Comparison of ENCODE assay signal across 8 mouse cellular contexts in the genomic region with DNA sequence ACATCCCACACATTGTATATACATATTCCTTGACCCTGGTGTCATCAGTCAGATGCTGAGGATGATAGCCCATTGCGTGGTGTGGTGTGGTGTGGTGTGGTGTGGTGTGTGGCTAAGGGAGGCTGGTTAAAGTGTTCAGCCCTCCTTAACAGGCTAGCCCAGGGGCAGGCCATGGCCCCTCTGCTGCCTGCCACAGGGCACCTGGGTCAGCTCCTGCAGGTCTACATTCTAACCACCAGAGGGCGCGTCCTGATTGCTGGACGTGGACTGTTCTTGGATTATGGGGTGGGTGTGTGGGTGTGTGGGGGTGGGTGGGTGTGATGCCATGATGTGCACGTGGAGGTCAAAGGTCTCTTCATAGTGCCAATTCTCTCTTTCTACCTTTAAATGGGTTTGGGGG. TPM values are rescaled to one million over a fixed set of nuclear protein-coding genes. Genes with fewer than 3 reads are reported as not detected.
DNase-seq lines count a peak whose midpoint lies in the region; ATAC-seq lines count a peak whose summit lies in the region.
"Had no signal": no experiment of that assay in that cellular context is flagged by ENCODE, and none has a peak within 500 bp of the region (broad histone marks: within the 10 kb centered on the region; RNA-seq: fewer than 3 reads in every experiment).

No protein-coding gene starts in this region.

- H3K36me3 ChIP-seq in midbrain, embryonic 11.5 days (ENCODE audit: control insufficient read depth, insufficient read depth, low read length): no peaks in the 10 kb centered on the region
- no peaks in the 10 kb centered on the region; the same call in 1 of the 2 replicates for H3K36me3 ChIP-seq in midbrain, embryonic 16.5 days (ENCODE audit: control insufficient read depth, insufficient read depth, low read length)
- no peaks in the 10 kb centered on the region for H3K36me3 ChIP-seq in intestine, embryonic 16.5 days (ENCODE audit: control insufficient read depth, insufficient read depth, low read length)
- H3K36me3 ChIP-seq: hindbrain, embryonic 15.5 days had no signal

- 0 out of 2 replicates have a peak, but pooled peaks cover under 1% of the 10 kb centered on the region for H3K4me1 ChIP-seq in midbrain, embryonic 11.5 days (ENCODE audit: control insufficient read depth, insufficient read depth, low read length)
- no peaks in the 10 kb centered on the region for H3K4me1 ChIP-seq in midbrain, embryonic 16.5 days (ENCODE audit: control insufficient read depth, insufficient read depth, low read length)
- peaks cover 7% of the 10 kb centered on the region for H3K4me1 ChIP-seq in intestine, embryonic 16.5 days (ENCODE audit: control insufficient read depth, insufficient read depth, low read length)

- no peak overlapping the region for H3K4me3 ChIP-seq in midbrain, embryonic 11.5 days (ENCODE audit: low read depth, low read length)
- H3K4me3 ChIP-seq in midbrain, embryonic 16.5 days (ENCODE audit: low read depth, low read length): no peak overlapping the region
- no peak overlapping the region for H3K4me3 ChIP-seq in intestine, embryonic 16.5 days (ENCODE audit: low read length)
- H3K4me3 ChIP-seq: hindbrain, embryonic 15.5 days had no signal

- H3K4me2 ChIP-seq in midbrain, embryonic 11.5 days: no peak overlapping the region
- no peak overlapping the region for H3K4me2 ChIP-seq in midbrain, embryonic 16.5 days (ENCODE audit: low read length)
- no peak overlapping the region for H3K4me2 ChIP-seq in intestine, embryonic 16.5 days (ENCODE audit: low read depth, low read length)
- H3K4me2 ChIP-seq: hindbrain, embryonic 15.5 days had no signal

- H3K27me3 ChIP-seq in midbrain, embryonic 11.5 days (ENCODE audit: control insufficient read depth, insufficient read depth, low read length): no peaks in the 10 kb centered on the region
- no peaks in the 10 kb centered on the region for H3K27me3 ChIP-seq in midbrain, embryonic 16.5 days (ENCODE audit: control insufficient read depth, insufficient read depth, low read depth, low read length)
- no peaks in the 10 kb centered on the region for H3K27me3 ChIP-seq in intestine, embryonic 16.5 days (replicated peaks; ENCODE audit: control insufficient read depth, insufficient read depth, low read length)
- H3K27me3 ChIP-seq: hindbrain, embryonic 15.5 days had no signal

- H3K9me3 ChIP-seq in midbrain, embryonic 11.5 days (ENCODE audit: control insufficient read depth, low read length): no peaks in the 10 kb centered on the region
- H3K9me3 ChIP-seq in midbrain, embryonic 16.5 days (replicated peaks; ENCODE audit: control insufficient read depth, low read length, poor library complexity, severe bottlenecking): no peaks in the 10 kb centered on the region
- no peaks in the 10 kb centered on the region for H3K9me3 ChIP-seq in intestine, embryonic 16.5 days (ENCODE audit: control insufficient read depth, low read length)
- H3K9me3 ChIP-seq: hindbrain, embryonic 15.5 days had no signal

- H3K27ac ChIP-seq in midbrain, embryonic 11.5 days (ENCODE audit: low read depth, low read length): no peak overlapping the region
- H3K27ac ChIP-seq in midbrain, embryonic 16.5 days (ENCODE audit: low read length): no peak overlapping the region
- H3K27ac ChIP-seq in intestine, embryonic 16.5 days (ENCODE audit: low read length): no peak overlapping the region
- H3K27ac ChIP-seq: hindbrain, embryonic 15.5 days had no signal

- ATAC-seq in midbrain, embryonic 11.5 days (ENCODE audit: low FRiP score): peak; percentile 42; the same call in 1 of the 2 replicates
- ATAC-seq in midbrain, embryonic 16.5 days: no peak
- 0 out of 2 replicates have a peak, but pooled peaks have one; percentile 10 for ATAC-seq in intestine, embryonic 16.5 days

- H3K9ac ChIP-seq in midbrain, embryonic 11.5 days (ENCODE audit: low read length): no peak overlapping the region
- H3K9ac ChIP-seq in midbrain, embryonic 16.5 days (ENCODE audit: low read depth, low read length): no peak overlapping the region
- H3K9ac ChIP-seq in intestine, embryonic 16.5 days (ENCODE audit: low read depth, low read length): no peak overlapping the region
- H3K9ac ChIP-seq: hindbrain, embryonic 15.5 days had no signal

- peak; percentile 88 for DNase-seq in midbrain, embryonic 11.5 days (ENCODE audit: low spot score, missing footprints)
- DNase-seq in T-cell, adult 2 months (ENCODE audit: low spot score): peak; percentile 39
- DNase-seq in embryo, embryonic 10.5 days (ENCODE audit: low spot score): peak; percentile 75
- peak; percentile 43 for DNase-seq in lung, postnatal 25 days (ENCODE audit: low spot score)
- peak; percentile 40 for DNase-seq in thymus, postnatal 25 days

- WGBS in midbrain, embryonic 11.5 days: 11% methylated on average over 5 of the region's 5 CpGs
- 10% methylated on average over 5 of the region's 5 CpGs for WGBS in midbrain, embryonic 16.5 days
- 10% methylated on average over 5 of the region's 5 CpGs for WGBS in intestine, embryonic 16.5 days

RNA-seq across cellular contexts. Expression of gene Sgk2, which starts 18.8 kb away (rescaled TPM):
- 0.11 TPM in 1 of 2 replicates, not detected in the other for polyA plus RNA-seq in midbrain, embryonic 11.5 days (2014; fragmentation: Nextera tagmentation; extraction: Ambion mirVana)
- 0.17 TPM in 1 of 2 replicates, not detected in the other for polyA plus RNA-seq in midbrain, embryonic 16.5 days (2015; fragmentation: Nextera tagmentation; extraction: Ambion mirVana)
- polyA plus RNA-seq in intestine, embryonic 16.5 days (2015; fragmentation: Nextera tagmentation; extraction: Ambion mirVana): 1.2 and 2.1 TPM in 2 replicates

RNA-seq across cellular contexts. Expression of gene L3mbtl1, which starts 25.1 kb away (rescaled TPM):
- 0.21 TPM in 1 of 2 replicates, not detected in the other for polyA plus RNA-seq in midbrain, embryonic 11.5 days (2014; fragmentation: Nextera tagmentation; extraction: Ambion mirVana)
- polyA plus RNA-seq in midbrain, embryonic 16.5 days (2015; fragmentation: Nextera tagmentation; extraction: Ambion mirVana): 4.6 and 8.3 TPM in 2 replicates
- 0.09 TPM in 2 replicates for polyA plus RNA-seq in intestine, embryonic 16.5 days (2015; fragmentation: Nextera tagmentation; extraction: Ambion mirVana)

RNA-seq across cellular contexts. Expression of gene Srsf6, which starts 37.0 kb away (rescaled TPM):
- 282 and 289 TPM in 2 replicates for polyA plus RNA-seq in midbrain, embryonic 11.5 days (2014; fragmentation: Nextera tagmentation; extraction: Ambion mirVana)
- polyA plus RNA-seq in midbrain, embryonic 16.5 days (2015; fragmentation: Nextera tagmentation; extraction: Ambion mirVana): 118 and 137 TPM in 2 replicates
- polyA plus RNA-seq in intestine, embryonic 16.5 days (2015; fragmentation: Nextera tagmentation; extraction: Ambion mirVana): 156 and 159 TPM in 2 replicates

RNA-seq across cellular contexts. Expression of gene Ift52, which starts 48.8 kb away (rescaled TPM):
- polyA plus RNA-seq in midbrain, embryonic 11.5 days (2014; fragmentation: Nextera tagmentation; extraction: Ambion mirVana): 58.6 and 61.3 TPM in 2 replicates
- 41.0 and 43.1 TPM in 2 replicates for polyA plus RNA-seq in midbrain, embryonic 16.5 days (2015; fragmentation: Nextera tagmentation; extraction: Ambion mirVana)
- 44.0 and 48.1 TPM in 2 replicates for polyA plus RNA-seq in intestine, embryonic 16.5 days (2015; fragmentation: Nextera tagmentation; extraction: Ambion mirVana)
